In genomic region chr13:41514918-41515317, GRCm38 (mm10) we compare ENCODE assay signal across 23 mouse cellular contexts. TPM values are rescaled to one million over a fixed set of nuclear protein-coding genes. Genes with fewer than 3 reads are reported as not detected.
DNase-seq lines count a peak whose midpoint lies in the region; ATAC-seq lines count a peak whose summit lies in the region.
"Had no signal": no experiment of that assay in that cellular context is flagged by ENCODE, and none has a peak within 500 bp of the region (broad histone marks: within the 10 kb centered on the region; RNA-seq: fewer than 3 reads in every experiment).

No protein-coding gene starts in this region.

- H3K27ac ChIP-seq in hindbrain, embryonic 11.5 days (ENCODE audit: low read depth, low read length), result no peak overlapping the region
- H3K27ac ChIP-seq in hindbrain, embryonic 16.5 days (ENCODE audit: low read depth, low read length), result no peak overlapping the region
- H3K27ac ChIP-seq in embryonic facial prominence, embryonic 12.5 days, result no peak overlapping the region
- H3K27ac ChIP-seq in neural tube, embryonic 11.5 days (ENCODE audit: low read depth, low read length), result no peak overlapping the region
- H3K27ac ChIP-seq: heart, embryonic 15.5 days; hindbrain, embryonic 14.5 days; kidney, embryonic 15.5 days; left cerebral cortex, adult 2 months; liver, embryonic 12.5 days; midbrain, embryonic 12.5 days had no signal

- H3K4me3 ChIP-seq in hindbrain, embryonic 11.5 days (ENCODE audit: low read depth, low read length), result no peak overlapping the region
- H3K4me3 ChIP-seq in hindbrain, embryonic 16.5 days (ENCODE audit: low read length), result no peak overlapping the region
- no peak overlapping the region for H3K4me3 ChIP-seq in embryonic facial prominence, embryonic 12.5 days
- no peak overlapping the region for H3K4me3 ChIP-seq in neural tube, embryonic 11.5 days (ENCODE audit: low read depth, low read length)
- H3K4me3 ChIP-seq: erythroblast, embryonic 14.5 days; heart, embryonic 15.5 days; kidney, embryonic 15.5 days; left cerebral cortex, adult 2 months; liver, embryonic 12.5 days; midbrain, embryonic 12.5 days had no signal

- no peaks in the 10 kb centered on the region for H3K27me3 ChIP-seq in hindbrain, embryonic 11.5 days (ENCODE audit: control insufficient read depth, insufficient read depth, low read length)
- H3K27me3 ChIP-seq in hindbrain, embryonic 16.5 days (replicated peaks; ENCODE audit: control insufficient read depth, insufficient read depth, low read length), result no peaks in the 10 kb centered on the region
- H3K27me3 ChIP-seq in embryonic facial prominence, embryonic 12.5 days, result no peaks in the 10 kb centered on the region
- H3K27me3 ChIP-seq in neural tube, embryonic 11.5 days (ENCODE audit: control insufficient read depth, insufficient read depth, low read length), result no peaks in the 10 kb centered on the region
- H3K27me3 ChIP-seq: heart, embryonic 15.5 days; kidney, embryonic 15.5 days; liver, embryonic 12.5 days; midbrain, embryonic 12.5 days had no signal

- no peak for ATAC-seq in hindbrain, embryonic 11.5 days (ENCODE audit: low FRiP score)
- no peak for ATAC-seq in hindbrain, embryonic 16.5 days
- 0 out of 2 replicates have a peak, but pooled peaks have one; percentile 35 for ATAC-seq in embryonic facial prominence, embryonic 12.5 days (ENCODE audit: insufficient number of reproducible peaks, insufficient read depth, low FRiP score, low TSS enrichment)
- ATAC-seq in neural tube, embryonic 11.5 days (ENCODE audit: insufficient read depth, low FRiP score, low TSS enrichment), result no peak
- ATAC-seq: forebrain, embryonic 16.5 days; liver, embryonic 12.5 days; liver, postnatal 0 days had no signal

- H3K4me2 ChIP-seq in hindbrain, embryonic 11.5 days (replicated peaks; ENCODE audit: low read depth, low read length), result no peak overlapping the region
- no peak overlapping the region for H3K4me2 ChIP-seq in hindbrain, embryonic 16.5 days (ENCODE audit: low read length)
- peak overlapping the region; percentile 29; the same call in 1 of the 2 replicates for H3K4me2 ChIP-seq in embryonic facial prominence, embryonic 12.5 days (replicated peaks)
- H3K4me2 ChIP-seq in neural tube, embryonic 11.5 days (ENCODE audit: low read depth), result no peak overlapping the region
- H3K4me2 ChIP-seq: heart, embryonic 15.5 days; hindbrain, embryonic 14.5 days; kidney, embryonic 15.5 days; liver, embryonic 12.5 days; midbrain, embryonic 12.5 days had no signal

- no peaks in the 10 kb centered on the region for H3K36me3 ChIP-seq in hindbrain, embryonic 11.5 days (ENCODE audit: control insufficient read depth, insufficient read depth, low read length)
- H3K36me3 ChIP-seq in hindbrain, embryonic 16.5 days (ENCODE audit: control insufficient read depth, insufficient read depth, low read length), result no peaks in the 10 kb centered on the region
- H3K36me3 ChIP-seq in embryonic facial prominence, embryonic 12.5 days, result no peaks in the 10 kb centered on the region
- H3K36me3 ChIP-seq in neural tube, embryonic 11.5 days (ENCODE audit: control insufficient read depth, insufficient read depth, low read length), result no peaks in the 10 kb centered on the region
- H3K36me3 ChIP-seq: heart, embryonic 15.5 days; kidney, embryonic 15.5 days; liver, embryonic 12.5 days; midbrain, embryonic 12.5 days had no signal

- WGBS in hindbrain, embryonic 11.5 days, result 63% methylated on average over 8 of the region's 8 CpGs
- WGBS in hindbrain, embryonic 16.5 days, result 61% methylated on average over 8 of the region's 8 CpGs
- 10% methylated on average over 8 of the region's 8 CpGs for WGBS in embryonic facial prominence, embryonic 12.5 days
- 57% methylated on average over 8 of the region's 8 CpGs for WGBS in neural tube, embryonic 11.5 days

- DNase-seq in hindbrain, embryonic 11.5 days (ENCODE audit: low spot score), result peak; percentile 41
- peak; percentile 81 for DNase-seq in embryo, embryonic 10.5 days (ENCODE audit: low spot score)
- peak; percentile 16 for DNase-seq in neural tube, embryonic 11.5 days (ENCODE audit: low spot score)
- no peak for DNase-seq in retina, postnatal 1 day
- no peak for DNase-seq in layer of hippocampus, adult 9-11 months
- DNase-seq: adrenal gland, postnatal 25 days; cerebellum, adult 2 months; cerebellum, postnatal 25 days; gastrocnemius, postnatal 10 days; kidney, adult 18-20 months; kidney, postnatal 25 days; liver, postnatal 0 days; lung, postnatal 36 days had no signal

- no peak overlapping the region for H3K9ac ChIP-seq in hindbrain, embryonic 11.5 days (ENCODE audit: low read depth, low read length)
- no peak overlapping the region for H3K9ac ChIP-seq in hindbrain, embryonic 16.5 days (ENCODE audit: low read depth, low read length)
- no peak overlapping the region for H3K9ac ChIP-seq in embryonic facial prominence, embryonic 12.5 days
- H3K9ac ChIP-seq in neural tube, embryonic 11.5 days (ENCODE audit: low read length), result no peak overlapping the region
- H3K9ac ChIP-seq: heart, embryonic 15.5 days; hindbrain, embryonic 14.5 days; kidney, embryonic 15.5 days; liver, embryonic 12.5 days; liver, postnatal 0 days; midbrain, embryonic 12.5 days had no signal

- H3K4me1 ChIP-seq in hindbrain, embryonic 11.5 days (replicated peaks; ENCODE audit: control insufficient read depth, insufficient read depth, low read length), result no peaks in the 10 kb centered on the region
- H3K4me1 ChIP-seq in hindbrain, embryonic 16.5 days (ENCODE audit: control insufficient read depth, insufficient read depth, low read depth, low read length), result no peaks in the 10 kb centered on the region
- peaks cover 14% of the 10 kb centered on the region for H3K4me1 ChIP-seq in embryonic facial prominence, embryonic 12.5 days
- H3K4me1 ChIP-seq in neural tube, embryonic 11.5 days (ENCODE audit: control insufficient read depth, insufficient read depth, low read length), result 0 out of 2 replicates have a peak, but pooled peaks cover 7% of the 10 kb centered on the region
- H3K4me1 ChIP-seq: liver, embryonic 12.5 days had no signal

- H3K9me3 ChIP-seq in hindbrain, embryonic 11.5 days (ENCODE audit: control insufficient read depth, low read length), result no peaks in the 10 kb centered on the region
- H3K9me3 ChIP-seq in hindbrain, embryonic 16.5 days (ENCODE audit: control insufficient read depth, low read length), result no peaks in the 10 kb centered on the region
- H3K9me3 ChIP-seq in embryonic facial prominence, embryonic 12.5 days, result no peaks in the 10 kb centered on the region
- no peaks in the 10 kb centered on the region for H3K9me3 ChIP-seq in neural tube, embryonic 11.5 days (ENCODE audit: control insufficient read depth, low read length)
- H3K9me3 ChIP-seq: heart, embryonic 15.5 days; kidney, embryonic 15.5 days; liver, embryonic 12.5 days; midbrain, embryonic 12.5 days had no signal

RNA-seq across cellular contexts. Expression of gene Nedd9, which starts 27.8 kb away (rescaled TPM):
- 22.6 and 24.5 TPM in 2 replicates for polyA plus RNA-seq in hindbrain, embryonic 11.5 days (2014; fragmentation: Nextera tagmentation; extraction: Ambion mirVana)
- 11.9 and 14.2 TPM in 2 replicates for polyA plus RNA-seq in hindbrain, embryonic 16.5 days (2015; fragmentation: Nextera tagmentation; extraction: Ambion mirVana)
- polyA plus RNA-seq in embryonic facial prominence, embryonic 12.5 days (2016; fragmentation: Nextera tagmentation; extraction: Ambion mirVana), result 20.6 and 22.8 TPM in 2 replicates
- polyA plus RNA-seq in neural tube, embryonic 11.5 days (2014; fragmentation: Nextera tagmentation; extraction: Ambion mirVana), result 56.4 and 65.3 TPM in 2 replicates
- polyA plus RNA-seq: erythroblast, embryonic 14.5 days had no signal

Comparison
In these comparisons a context has a peak if more than half of its experiments do, and no peak if none do; other contexts are left out.
1. DNase-seq: peak in hindbrain, embryonic 11.5 days (single experiment), embryo, embryonic 10.5 days (single experiment) and neural tube, embryonic 11.5 days (single experiment); none in retina, postnatal 1 day (single experiment) and layer of hippocampus, adult 9-11 months (single experiment).